Mouse (Mus musculus): Measurements from ENCODE around the gene Klrb1c.
"Not testable (repeated sequence)": the region's sequence is repeated elsewhere in the genome, so short reads cannot be mapped to it uniquely, and the experiment has no call there.

Gene Klrb1c

DNA sequence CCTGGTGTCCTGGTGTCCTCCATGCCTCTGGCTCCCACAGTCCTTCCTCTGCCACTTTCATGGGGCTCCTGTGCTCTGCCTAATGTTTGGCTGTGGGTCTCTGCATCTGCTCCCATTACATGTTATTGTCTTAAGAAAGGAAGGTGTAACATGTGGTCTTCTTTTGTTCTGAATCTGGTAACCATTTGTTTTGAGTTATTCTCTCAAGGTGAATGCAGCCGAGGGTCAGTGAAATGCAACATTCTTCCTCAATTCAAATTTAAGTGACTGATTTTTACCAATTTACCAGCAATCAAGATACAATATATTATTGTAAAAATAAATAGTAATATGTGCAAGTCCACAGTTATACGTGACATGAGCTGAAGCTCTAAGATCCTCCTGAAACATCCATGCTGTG, at the start of gene Klrb1c:
Gene Klrb1c (minus strand): TSS at position 101 of the 400 bp plus-strand sequence.
- DNase-seq: no peak

DNA sequence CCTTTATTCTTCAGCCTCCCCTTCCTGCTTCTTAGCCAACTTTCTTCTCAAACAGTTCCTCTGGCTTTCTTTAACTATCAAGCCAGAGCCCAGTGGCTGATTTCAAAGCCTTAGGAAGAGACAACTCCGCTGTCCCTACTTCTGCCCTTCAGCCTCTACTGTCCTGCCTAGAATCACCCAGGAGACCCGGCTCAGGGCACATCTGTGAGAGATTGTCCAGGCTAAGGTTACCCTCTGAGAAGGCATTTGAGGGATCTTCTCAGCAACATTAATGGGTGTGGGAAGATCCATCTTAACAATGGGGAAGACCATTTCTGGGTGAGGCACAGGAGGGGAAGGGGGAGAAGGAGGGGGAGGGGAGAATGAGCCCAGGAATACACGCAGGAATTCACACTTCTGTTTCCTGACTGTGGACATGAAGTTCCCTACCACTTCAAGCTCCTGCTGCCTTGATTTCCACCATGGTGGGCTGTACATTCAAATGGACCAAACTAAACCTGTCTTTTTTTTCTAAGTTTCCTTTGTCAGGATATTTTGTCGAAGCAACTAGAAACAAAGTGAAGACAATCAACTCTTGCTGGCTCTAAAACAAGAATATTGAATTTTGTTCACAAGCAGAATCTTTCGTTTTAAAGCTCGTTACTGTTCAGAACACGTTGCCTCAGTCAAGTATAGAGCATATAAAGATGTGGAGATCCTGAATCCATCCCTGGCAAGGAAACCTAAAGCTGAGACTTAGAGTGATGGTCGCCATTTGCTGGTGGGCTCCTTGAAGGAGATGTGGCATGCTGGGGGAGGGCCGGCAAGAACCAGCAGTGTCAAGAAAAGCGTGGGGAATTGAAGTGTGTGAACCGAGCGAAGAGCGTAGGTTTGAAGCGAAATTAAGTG, 48.7 kb upstream of the Klrb1c start:
- DNase-seq: no peak

DNA sequence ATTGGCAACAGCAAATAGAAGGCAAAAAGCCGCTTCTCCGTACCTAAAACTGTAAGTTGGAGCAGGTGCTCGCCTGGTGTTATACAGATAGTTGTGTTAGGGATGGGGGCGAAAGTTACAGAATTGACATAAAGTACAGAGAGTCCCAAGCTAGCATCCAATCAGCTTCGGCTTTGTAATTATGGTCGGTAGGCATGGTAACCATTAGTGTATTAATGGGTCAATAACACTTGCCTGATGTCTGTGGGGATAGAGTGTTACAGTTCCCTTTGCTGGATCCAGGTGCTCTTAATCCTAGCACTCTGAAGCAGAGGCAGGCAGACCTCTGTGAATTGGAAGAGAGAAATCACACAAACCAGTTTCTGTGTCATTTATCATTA, 47.9 kb upstream of the Klrb1c start:
- DNase-seq: no peak

DNA sequence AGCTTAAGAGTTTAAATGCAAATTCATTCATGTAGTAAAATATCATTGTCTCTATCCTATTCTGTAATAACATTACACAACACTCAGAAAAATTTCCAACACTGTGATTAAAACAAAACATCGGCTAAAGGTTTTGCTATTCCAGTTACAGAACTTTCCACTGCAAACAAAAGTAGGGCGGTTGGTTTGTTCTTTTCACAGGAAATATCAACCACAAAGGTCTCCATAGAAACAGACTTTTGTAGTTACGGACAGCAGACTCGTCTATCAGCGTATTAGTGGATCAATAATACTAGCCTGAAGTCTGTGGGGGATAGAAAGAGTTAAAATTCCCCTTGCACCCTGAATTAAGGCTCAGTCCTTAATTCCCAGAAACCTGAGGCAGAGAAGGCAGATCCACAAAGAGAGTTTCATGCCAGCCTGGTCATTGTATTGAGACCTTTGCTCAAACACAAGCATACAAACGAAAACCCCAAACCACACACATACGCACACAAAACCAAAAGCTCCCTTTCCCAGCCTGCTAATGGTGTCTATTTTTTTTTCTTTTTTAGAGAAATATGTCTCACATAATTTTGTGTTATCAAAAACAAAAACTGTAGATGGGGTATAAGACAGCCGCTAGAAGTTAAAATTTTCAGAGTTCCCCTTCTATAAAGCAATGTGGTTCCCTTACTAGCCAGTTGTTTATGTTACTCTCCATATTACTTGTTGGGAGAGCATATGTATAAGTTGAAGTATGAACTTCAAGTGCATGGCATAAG, 47.4 kb upstream of the Klrb1c start:
- DNase-seq: no peak

DNA sequence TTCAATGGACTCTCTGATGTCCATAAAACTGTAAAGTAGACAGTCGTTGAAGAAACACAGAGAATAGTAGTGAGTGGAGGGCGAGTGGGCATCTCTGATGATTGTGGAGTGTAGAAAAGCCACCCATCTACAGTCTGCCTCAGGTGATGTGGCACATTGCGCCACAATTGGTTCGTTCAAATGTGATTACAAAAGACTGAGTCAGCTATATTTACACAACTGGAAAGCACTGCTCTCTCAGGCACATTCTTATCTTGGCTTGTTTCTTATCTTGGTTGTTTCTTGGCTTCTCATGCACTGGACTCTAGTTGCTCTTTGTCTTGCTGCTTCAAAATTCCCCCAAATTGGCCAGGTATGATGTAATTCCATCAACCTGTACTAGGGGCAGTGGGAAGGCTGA, 46.6 kb upstream of the Klrb1c start:
- no peak for DNase-seq

DNA sequence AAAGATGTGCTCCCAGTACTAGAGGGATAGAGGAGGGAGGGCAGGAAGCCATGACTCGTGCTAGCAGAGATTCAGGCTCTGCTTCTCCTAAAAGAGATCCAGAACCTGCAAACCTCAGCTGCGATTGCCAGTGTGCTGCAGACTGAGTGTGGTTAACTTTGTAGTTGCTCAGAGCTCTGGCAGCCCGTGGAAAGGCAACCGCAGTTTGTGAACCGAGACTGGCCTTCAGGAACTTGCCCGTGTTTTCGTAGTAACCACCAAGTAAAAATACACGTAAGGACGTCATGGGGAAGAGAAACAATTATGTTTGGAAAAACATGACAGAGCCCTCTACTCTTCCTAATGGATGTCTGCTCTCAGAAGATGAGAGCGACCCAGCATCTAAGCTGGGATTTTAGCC, 44.0 kb upstream of the Klrb1c start:
- no peak for DNase-seq

DNA sequence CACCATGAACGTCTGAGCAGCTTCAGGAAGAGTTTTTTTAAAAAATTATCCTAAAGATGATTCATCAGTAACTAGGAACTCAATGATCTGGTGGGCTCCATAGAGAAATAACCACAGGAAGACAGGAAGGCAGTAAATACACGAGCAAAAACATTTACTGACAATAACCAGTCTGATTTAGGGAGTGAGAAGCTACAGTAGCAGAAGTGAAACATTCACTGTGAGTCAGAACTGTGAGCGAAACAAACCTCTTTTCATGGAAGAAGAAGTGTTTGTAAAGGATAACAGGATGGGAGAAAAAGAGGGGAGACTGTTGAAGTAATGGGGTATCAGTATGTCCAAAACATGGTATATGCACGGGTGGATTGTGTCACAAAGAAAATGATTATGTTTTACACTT, 40.8 kb upstream of the Klrb1c start:
- no peak for DNase-seq

DNA sequence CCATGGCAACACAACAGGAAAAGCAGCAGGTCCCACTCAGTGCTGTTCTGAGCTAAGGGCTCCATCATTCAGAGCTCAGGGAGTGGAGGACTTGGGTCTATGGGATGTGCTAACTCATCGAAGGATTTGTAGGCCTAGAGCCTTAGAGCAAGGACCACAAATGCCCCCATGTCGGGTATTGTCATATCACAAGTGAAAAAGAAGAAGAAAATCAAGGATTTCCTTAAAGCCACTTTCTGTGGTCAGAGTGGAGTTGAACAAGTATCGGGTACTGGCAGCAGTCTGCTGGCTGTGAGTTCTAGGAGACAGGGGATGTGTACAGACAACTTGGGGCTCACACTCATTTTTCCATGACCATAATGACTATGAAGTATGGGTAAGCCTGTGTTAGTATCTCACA, 37.8 kb upstream of the Klrb1c start:
- DNase-seq: no peak

DNA sequence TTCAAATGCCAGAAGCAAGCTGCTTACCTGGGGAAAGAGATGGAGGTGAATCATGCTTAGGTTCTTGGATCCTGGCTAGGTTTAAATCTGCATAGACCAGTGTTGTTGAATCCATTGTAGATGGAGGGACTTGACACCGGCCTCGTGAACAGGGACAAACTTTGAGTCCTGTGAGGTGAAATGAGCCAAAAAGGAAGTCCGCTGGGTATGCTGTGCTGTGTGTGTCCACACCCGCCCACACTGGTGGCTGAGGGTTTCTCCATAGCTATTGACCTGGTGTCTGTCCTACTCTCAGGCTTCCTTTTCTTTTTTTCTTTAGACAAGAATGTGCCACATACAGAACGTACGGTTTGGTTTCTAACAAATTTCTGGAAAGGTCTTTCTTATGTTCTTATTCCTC, 37.1 kb upstream of the Klrb1c start, which contains the start of the genes Gm44511 and Klrb1b:
Gene Gm44511 (minus strand): TSS at position 184 of the 400 bp plus-strand sequence.
Gene Klrb1b (minus strand): TSS at position 200 of the 400 bp plus-strand sequence.
- no peak for DNase-seq

DNA sequence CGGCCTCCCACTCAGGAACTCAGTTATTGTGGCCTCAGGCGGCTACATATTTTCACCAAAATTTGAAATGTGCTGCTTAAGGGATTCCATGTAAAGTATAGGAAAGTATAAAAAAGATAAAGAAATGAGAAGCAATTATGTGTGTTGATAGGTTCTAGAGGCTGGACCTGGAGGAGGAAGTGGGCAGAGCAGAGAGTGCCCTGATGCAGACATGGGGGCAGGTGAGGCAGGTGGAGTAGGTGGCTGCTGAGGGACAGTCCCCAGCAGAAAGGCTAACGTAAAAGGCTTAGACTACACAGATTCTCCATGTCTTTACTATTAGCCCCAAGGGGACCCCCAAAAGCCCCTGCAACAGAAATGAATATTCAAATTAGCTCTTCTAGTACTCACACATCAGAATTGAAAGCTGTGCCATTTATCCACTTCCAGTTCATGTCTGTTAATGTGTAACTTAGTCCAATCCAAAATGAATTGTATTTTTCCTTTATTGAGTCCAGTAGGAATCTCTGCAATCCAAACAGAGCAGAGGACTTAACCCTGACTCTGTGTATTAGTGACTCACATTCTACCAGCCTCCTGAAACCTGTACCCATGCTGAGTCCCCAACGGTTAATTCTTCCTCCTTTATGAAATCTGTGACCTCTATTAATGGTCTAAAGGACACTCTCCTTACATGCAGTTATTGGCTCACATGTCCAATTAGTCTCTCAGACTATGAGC, 29.2 kb upstream of the Klrb1c start:
- no peak for DNase-seq

DNA sequence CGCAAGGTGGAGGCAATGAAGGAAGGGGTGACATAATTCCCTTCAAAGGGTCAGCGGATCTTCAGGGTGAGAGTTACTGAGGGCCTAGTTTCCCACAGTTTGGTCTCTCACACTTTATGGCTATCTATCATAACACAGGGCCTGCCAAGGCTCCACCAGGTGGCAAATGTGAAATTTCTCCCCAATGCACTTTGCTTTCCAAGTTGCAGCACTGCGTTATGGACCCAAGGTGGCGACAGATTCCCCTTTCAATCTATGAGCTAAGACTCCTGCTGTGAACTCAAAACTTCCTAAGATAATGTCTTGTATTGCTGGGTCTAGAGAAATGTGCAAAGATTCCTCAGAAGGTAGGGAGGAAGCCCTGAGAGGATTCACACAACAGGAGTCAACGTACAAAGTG, 19.5 kb upstream of the Klrb1c start:
- DNase-seq: peak; percentile 18

DNA sequence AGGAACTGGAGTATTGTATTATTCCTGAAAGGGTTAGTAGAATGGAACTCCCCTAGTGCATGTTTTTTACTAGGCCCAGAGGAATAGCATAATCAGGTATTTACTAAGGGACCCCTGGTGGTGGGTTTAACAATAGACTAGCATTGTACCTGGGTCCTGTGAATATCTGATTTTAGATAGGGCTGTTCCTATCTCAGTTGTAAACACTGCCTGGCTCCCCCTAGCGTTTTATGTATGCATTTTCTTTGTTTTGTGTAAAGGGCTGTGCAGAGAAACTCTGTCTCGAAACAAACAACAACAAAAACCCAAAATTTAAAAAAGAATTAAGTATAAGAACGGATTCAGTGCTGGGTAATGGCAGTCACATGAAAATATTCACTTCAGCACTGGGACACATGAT, 18.0 kb upstream of the Klrb1c start:
- no peak for DNase-seq

DNA sequence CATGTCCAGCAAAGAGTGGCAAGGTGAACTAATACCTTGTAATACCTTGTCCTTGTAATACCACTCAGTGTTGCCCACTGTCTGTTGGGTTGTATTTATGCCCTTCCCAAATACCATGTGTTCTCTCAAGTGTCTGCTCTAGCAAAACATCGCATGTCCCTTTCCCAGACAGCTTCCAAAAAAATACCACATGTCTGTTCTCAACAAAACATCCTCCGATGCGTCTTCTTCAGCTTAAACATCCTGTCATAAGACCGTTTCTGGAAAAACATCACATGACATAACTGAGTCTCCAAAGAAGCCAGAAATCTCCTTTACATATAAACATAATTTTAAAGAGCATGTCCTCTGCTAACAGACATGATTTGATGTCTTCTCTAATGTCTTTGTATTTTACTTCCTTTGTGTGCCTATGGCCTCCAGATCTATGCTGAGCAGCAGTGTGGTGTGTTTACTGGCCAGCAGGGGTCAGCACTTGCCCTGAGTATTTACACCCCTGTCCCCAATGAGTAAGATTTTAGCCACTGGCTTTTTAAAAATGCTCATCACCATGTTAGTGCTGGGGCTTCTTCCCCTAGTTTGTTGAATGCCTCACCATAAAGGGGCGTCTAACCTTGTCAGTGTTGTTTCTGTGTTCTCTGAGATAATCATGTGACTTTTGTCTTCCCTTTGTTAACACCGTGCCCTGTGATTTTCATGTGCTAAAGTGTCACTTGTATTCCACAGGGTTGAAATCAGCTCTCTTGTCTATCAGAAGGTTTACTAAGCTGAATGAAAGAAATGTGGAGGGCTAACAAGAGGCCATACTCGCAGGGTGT, 16.0 kb upstream of the Klrb1c start:
- DNase-seq: peak; percentile 66

DNA sequence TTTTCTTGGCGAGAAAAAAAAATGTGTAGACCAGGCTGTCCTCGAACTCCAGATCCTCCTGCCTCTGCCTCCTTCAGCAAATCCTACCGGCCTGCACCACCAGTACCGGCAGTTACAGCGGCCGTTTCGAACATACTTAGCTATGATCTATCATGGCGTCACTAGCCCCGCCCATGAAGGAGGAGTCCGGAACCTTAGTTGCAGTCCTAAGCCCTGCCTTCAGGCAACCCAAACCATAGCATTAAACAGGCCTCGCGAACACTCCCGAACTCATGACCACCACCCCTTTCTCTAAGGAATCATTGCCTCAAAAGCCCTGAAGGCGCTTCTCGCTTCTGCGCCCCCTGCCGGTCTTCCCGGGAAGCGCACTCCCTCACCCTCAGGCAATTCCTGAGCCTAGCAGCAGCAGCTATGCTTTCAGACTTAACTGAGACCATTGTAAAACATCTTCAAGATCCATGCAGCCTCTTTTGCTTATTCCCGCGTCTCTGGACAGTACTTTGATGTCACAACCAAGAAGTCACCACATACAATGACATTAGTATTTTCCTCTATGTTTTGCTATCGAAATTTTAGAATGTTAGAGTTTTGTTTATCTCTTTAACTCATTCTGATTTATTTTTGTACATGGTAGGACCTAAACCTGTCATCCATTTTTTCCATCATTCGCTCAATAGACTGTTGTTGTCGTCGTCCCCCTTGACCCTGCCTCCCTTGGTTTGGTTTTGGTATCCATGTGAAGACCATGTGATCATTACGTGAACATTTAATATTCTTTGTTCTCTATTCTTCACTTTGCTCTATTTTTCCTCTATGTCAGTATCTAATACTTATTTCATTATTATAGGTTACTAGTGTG, 14.2 kb upstream of the Klrb1c start:
- DNase-seq: peak; percentile 98

DNA sequence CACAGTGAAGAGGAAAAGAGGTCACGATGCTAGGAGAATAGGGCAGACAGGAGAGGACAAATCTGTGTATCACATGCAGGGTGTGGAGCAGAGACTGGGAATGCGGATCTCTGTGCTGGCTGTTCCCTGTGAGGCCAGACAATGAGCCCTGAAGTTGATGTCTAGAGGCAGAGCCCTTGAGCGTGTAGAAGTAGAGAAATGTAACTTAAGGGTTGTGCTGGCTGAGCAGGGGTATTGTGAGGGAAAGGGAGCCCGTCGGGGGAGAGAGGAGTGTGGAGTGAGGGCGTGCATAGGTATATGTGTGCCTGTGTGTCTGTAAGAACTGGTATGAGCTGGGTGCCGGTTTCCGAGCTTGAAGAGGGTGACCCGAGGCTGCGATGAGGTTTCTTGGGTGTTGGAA, 13.5 kb upstream of the Klrb1c start:
- no peak for DNase-seq

DNA sequence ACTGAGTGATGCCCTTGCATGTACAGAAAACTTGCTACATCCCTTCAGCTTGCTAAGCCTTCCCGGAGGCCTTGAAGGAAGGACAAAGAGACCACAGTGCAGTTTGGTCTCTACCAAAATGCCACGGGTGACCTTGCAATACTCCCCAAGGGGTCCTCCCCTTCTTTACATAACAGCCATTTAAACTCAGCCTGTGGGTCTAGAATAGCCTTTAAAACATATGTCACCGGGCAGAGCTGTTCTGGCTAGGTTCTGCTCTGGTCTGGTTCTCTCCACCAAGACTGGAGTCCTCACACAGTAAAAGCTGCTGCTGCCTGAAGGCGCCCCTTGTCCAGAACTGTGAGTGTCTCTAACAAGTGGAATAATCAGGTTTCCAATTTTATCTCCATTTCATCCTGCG, 11.7 kb upstream of the Klrb1c start:
- DNase-seq: not testable (repeated sequence)

DNA sequence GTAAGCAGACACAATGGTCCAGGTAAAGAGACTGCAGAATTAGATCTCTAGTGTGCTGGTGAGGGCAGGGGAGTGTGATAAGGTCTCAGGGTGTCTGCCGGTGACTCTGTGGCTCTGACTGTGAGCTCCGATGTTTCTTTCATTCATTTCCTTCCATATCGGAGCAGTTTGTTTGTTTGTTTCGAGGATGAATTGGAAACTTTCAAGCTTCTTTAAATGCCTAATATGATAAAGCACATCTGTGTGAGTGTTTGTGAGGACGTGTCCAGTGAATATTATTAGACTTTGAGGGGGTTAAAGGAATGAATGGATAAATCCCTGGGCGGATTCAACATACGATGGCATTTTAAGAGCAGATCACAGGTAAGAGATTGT, 10.9 kb upstream of the Klrb1c start:
- no peak for DNase-seq

DNA sequence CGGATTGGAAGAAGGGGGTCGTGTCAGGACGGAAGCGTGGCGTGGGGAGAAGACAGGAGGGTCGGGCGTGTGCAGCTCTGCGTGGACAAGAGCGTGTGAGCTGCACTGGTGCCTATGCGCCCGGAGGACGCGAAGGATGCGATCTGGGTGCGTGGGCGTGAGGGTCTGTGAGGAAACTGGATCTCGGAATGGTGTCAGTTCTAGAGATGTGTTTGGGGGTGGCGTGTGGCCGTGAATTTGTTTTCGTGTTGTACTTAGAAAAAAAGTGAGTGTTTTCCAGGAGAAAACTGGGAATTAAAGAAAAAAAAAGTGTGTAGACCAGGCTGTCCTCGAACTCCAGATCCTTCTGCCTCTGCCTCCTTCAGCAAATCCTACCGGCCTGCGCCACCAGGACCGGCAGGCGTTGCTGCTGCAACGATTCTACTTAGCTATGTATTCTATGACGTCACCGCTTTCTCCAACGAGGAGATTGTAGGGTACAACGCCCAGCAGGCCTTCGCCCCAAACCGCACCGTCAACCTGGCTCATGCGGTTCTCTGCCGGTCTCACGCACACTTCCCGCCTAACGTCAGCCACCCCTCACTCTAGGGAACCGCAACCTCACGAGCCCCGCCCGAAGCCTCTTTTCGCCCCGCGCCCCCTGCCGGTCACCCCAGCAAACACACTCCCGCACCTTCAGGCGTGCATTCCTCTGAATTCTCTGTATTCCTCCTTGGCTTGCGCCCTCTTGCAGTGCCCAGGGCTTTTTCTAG, 10.3 kb upstream of the Klrb1c start:
- DNase-seq: peak; percentile 70

DNA sequence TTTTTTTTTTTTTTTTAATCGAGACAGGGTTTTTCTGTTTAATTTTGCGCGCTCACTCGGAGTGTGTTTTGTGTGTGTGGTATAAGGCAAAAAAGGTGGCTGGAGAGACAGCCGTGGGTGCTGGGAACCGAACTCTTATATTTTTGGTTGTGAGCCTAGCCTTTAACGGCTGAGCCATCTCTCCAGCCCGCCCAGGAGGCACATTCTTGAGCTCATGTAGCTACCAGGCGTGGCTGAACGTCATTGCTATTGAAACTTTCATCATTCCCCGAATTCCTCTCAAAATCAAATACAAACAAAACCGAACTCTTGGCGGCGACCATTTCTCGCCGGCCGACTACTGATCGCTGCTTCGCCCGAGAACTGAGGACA, 9.7 kb upstream of the Klrb1c start:
- peak; percentile 51 for DNase-seq

DNA sequence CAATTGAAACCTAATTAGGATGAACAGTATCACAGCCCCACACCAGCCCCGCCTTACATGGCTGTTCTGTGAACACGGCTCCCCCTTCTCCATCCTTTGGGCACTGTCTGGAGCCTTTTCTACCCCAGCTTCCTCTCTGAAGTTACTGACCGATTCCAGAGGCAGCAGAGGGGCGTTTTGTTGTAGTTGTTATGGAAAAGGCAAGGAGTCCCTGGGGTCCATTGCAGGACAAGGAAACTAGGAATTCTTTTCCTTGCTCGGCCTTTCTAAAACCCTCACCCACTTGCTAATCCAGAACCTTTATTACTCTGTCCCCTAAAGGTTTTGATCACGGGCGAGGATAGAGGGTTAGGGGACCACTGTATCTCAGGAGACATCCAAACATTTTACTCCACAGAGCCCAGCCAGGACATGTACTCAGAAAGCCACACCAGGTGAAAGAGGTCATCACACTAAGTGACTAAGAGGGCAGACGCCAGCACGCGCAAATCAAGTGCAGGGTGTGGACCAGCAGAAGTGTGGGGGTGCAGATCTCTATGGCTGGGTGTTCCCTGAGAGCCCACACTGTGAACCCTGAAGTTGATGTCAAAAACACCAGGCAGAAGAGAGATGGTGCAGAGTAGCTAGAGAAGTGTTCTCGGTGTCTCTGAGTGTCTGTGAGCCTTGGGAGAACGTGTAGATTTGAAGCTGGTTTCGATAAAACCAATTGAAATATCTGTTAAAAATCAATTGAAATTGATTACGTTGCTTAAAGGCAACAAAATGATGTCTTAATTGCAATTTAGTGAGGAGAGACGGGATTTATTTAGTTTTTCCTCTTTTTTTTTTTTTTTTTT, 9.1 kb upstream of the Klrb1c start:
- DNase-seq: no peak
